Mouse (Mus musculus) lung, embryonic 15.5 days (tissue): Measurements from ENCODE around the gene Tbl1x. TPM values are rescaled to one million over a fixed set of nuclear protein-coding genes. Genes with fewer than 3 reads are reported as not detected.
"Not testable (repeated sequence)": the region's sequence is repeated elsewhere in the genome, so short reads cannot be mapped to it uniquely, and the experiment has no call there.

Experiments
- ATAC-seq: fragments of 200-750 bp; cut with Nextera tagmentation; 2 replicates; pipeline ENCODE4 v1.8.0; 2017; ENCODE audit warnings: moderate number of reproducible peaks, borderline replicate concordance; ENCODE audit not compliant: low FRiP score, low TSS enrichment; ENCODE audit errors: extremely low read depth
- H3K27ac ChIP-seq: fragments of 300-500 bp; sonication (generic); 2 replicates; pipeline ENCODE4 v1.5.1; 2015; ENCODE audit warnings: moderate library complexity, mild to moderate bottlenecking, inconsistent platforms
- H3K27me3 ChIP-seq: fragments of 300-500 bp; sonication (generic); 2 replicates; pipeline ENCODE4 v1.6.1; 2015; ENCODE audit warnings: inconsistent platforms
- H3K36me3 ChIP-seq: fragments of 300-500 bp; sonication (generic); 2 replicates; pipeline ENCODE4 v1.6.1; 2015; ENCODE audit warnings: inconsistent platforms
- H3K4me1 ChIP-seq: fragments of 300-500 bp; sonication (generic); 2 replicates; pipeline ENCODE4 v1.6.1; 2015; ENCODE audit warnings: inconsistent platforms
- H3K4me2 ChIP-seq: fragments of 300-500 bp; sonication (generic); 2 replicates; pipeline ENCODE4 v1.6.1; 2015; ENCODE audit warnings: inconsistent platforms, mild to moderate bottlenecking, moderate library complexity
- H3K4me3 ChIP-seq: fragments of 300-500 bp; sonication (generic); 2 replicates; pipeline ENCODE4 v1.5.1; 2015; ENCODE audit warnings: mild to moderate bottlenecking, inconsistent platforms
- H3K9ac ChIP-seq: fragments of 300-500 bp; sonication (generic); 2 replicates; pipeline ENCODE4 v1.6.1; 2015; ENCODE audit warnings: inconsistent platforms
- H3K9me3 ChIP-seq: fragments of 300-500 bp; sonication (generic); 2 replicates; pipeline ENCODE4 v1.6.1; 2016; ENCODE audit warnings: inconsistent platforms
- WGBS: fragments of 180-500 bp; shearing (Covaris S2); methylation state at CpG from one replicate; pipeline ENCODE4 v1.1.7; 2015; 5-methylcytosine and 5-hydroxymethylcytosine counted together
- polyA plus RNA-seq: library from polyadenylated mRNA; unstranded; fragments of >200 nt; fragmentation: Nextera tagmentation; extraction: Ambion mirVana; gene quantifications from 2 replicates; pipeline ENCODE4 v1.2.1, GENCODE M21; 2015

Gene Tbl1x
- polyA plus RNA-seq, 1 experiment from 2014 or later: 72.4 TPM

DNA sequence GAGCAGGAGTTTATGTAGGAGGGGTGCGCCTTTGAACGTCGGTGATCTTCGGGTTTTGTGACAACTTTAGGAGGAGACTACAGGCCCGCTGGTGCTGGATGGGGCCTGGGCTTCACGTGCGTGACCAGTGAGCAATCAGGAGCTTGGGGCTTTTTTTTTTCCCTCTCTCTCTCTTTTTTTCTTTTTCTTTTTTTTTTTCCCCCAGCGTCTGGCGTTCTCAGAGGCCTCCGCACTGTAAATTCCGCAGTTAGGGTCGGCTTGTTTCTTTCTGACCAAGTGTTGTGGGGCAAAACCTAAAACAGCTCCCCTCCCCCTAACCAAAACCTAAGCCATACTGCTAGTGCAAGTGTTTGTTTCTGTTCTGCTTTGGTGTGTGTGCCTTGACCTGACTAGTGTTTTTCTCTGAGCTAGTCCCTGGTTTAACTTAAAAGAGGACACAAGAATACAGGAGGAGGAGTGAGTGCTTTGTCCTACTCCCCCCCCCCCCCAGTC, 1.2 kb downstream of the Tbl1x start:
- Histone ChIP-seq H3K27me3 (no peaks in the 10 kb centered on the region), H3K4me2 (peak overlapping the region; percentile 56), H3K4me3 (peak overlapping the region; percentile 65), H3K27ac (peak overlapping the region; percentile 97), H3K36me3 (no peaks in the 10 kb centered on the region), H3K9ac (peak overlapping the region; percentile 75), H3K4me1 (peaks cover 14% of the 10 kb centered on the region), H3K9me3 (no peaks in the 10 kb centered on the region)
- ATAC-seq: no peak
- WGBS: 12% methylated on average over 12 of the region's 12 CpGs

DNA sequence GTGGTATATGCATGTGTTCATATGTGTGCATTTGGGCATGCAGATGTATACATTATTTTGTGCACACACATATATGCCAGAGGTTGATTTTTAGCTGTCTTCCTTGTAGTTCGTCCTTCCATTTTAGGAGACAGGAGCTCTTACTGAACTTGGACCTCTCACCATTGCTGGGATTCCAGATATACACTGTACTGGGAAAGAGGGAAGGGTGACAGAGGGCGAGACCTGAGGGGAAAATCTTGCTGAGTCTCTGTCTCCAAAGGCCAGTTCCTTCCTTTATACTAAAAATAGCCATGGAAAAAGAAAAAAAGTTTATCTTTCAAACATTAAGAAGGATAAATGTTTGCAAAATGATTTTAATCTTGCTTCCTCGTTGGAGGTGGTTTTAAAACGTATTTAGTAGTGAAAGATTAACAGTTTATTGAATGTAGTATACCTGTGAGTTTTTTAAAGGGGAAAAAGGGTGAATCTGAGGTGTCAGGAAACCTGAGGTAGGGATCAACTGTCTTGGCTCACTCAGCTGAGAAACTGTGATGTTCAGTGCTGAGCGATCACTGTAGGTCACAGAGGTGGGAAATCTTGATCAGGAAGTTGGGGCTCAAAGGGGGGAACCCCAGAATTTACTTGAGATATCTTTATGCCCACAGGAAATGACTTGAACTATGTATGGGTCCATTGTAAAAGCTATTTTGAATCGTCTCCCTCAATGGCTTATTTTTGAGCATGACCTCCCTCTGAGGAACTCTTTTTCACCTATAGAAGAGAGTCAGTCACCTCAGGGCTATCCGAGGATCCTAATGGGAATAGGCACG, 6.7 kb downstream of the Tbl1x start:
- Histone ChIP-seq H3K9ac (no peak overlapping the region), H3K4me1 (peaks cover 7% of the 10 kb centered on the region; the same call in 1 of the 2 replicates), H3K27ac (no peak overlapping the region), H3K4me2 (no peak overlapping the region), H3K27me3 (no peaks in the 10 kb centered on the region), H3K4me3 (no peak overlapping the region), H3K36me3 (no peaks in the 10 kb centered on the region), H3K9me3 (no peaks in the 10 kb centered on the region)
- 28% methylated on average over 8 of the region's 8 CpGs for WGBS
- no peak for ATAC-seq

DNA sequence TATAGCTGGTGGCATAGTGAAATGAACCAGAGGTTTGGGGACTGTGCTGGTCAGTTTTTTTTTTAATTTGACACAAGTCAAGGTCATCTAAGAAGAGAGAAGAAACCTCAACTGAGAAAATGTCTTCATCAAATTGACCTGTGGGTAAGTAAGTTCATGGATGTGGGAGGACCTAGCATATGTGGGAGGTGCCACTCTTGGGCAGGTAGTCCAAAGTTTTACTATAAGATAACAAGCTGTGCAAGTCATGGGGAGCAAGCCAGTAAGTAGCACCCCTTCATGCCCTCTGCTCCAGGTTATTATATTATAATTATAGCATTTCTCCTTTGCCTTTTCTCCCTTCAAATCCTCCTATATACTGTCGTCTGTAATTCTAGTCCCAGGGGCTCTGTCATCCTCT, 8.1 kb downstream of the Tbl1x start:
- ATAC-seq: no peak
- peaks cover 13% of the 10 kb centered on the region; the same call in 1 of the 2 replicates for H3K4me1 ChIP-seq
- 67% methylated on average over 1 of the region's 1 CpGs for WGBS

DNA sequence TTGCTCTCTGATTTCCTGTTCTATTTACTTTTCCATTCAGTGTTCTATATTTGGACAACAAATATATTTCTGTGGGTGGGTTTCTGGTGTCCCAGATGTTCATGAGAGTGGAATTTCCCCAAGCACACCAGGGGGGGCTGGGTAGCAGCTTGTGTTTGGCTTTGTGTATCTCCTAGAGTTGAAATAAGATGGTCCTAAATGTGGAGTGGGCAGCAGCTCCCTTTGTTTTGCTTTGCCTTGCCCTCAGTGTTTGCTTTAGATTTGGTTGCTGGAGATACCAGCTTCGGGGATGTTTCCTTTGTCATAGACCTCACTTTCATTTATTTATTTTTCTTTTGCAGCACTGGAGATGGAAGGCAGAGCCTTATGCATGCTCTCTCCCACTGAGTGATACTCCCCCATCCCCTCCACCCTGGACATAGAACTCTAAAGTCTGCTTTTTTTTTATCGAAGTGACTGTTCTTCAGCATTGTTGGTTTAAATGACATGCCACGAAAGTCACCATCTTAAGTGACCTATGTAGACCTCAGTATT, 12.1 kb downstream of the Tbl1x start:
- ATAC-seq: no peak
- Histone ChIP-seq H3K9ac (no peak overlapping the region), H3K9me3 (no peaks in the 10 kb centered on the region), H3K4me2 (no peak overlapping the region), H3K4me3 (no peak overlapping the region), H3K27me3 (no peaks in the 10 kb centered on the region), H3K36me3 (no peaks in the 10 kb centered on the region), H3K27ac (no peak overlapping the region), H3K4me1 (peaks cover 8% of the 10 kb centered on the region; the same call in 1 of the 2 replicates)
- WGBS: 30% methylated on average over 3 of the region's 3 CpGs

More for the DNA sequence above, 8.1 kb downstream of the Tbl1x start:
- no peak overlapping the region for H3K4me2 ChIP-seq
- H3K9me3 ChIP-seq: no peaks in the 10 kb centered on the region
- no peaks in the 10 kb centered on the region for H3K27me3 ChIP-seq
- H3K36me3 ChIP-seq: no peaks in the 10 kb centered on the region
- H3K27ac ChIP-seq: no peak overlapping the region
- no peak overlapping the region for H3K4me3 ChIP-seq
- no peak overlapping the region for H3K9ac ChIP-seq

DNA sequence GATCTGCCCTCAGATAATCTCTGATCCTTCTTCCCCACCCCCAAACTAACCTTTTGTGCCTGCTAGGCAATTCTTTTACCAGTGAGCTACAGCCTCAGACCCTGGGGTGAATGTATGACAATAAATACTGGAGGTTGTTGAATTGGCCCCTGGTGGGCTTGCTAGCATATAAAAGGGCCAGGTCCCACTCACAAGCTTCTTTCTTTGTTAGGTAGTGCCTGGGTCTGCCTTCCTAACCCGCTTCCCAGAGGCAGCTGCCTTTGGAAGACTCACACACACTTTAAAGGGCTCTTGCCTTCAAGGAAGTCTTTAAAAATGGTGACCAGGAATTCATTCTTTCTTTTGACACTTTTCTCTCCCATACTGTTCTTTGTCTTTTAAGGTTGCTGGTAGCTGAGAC, 14.4 kb downstream of the Tbl1x start:
- H3K4me2 ChIP-seq: no peak overlapping the region
- H3K9me3 ChIP-seq: no peaks in the 10 kb centered on the region
- H3K27me3 ChIP-seq: no peaks in the 10 kb centered on the region
- WGBS: 60% methylated on average over 1 of the region's 1 CpGs
- H3K36me3 ChIP-seq: no peaks in the 10 kb centered on the region
- no peak overlapping the region for H3K4me3 ChIP-seq
- peaks cover 8% of the 10 kb centered on the region; the same call in 1 of the 2 replicates for H3K4me1 ChIP-seq
- H3K27ac ChIP-seq: no peak overlapping the region
- H3K9ac ChIP-seq: no peak overlapping the region
- ATAC-seq: no peak

DNA sequence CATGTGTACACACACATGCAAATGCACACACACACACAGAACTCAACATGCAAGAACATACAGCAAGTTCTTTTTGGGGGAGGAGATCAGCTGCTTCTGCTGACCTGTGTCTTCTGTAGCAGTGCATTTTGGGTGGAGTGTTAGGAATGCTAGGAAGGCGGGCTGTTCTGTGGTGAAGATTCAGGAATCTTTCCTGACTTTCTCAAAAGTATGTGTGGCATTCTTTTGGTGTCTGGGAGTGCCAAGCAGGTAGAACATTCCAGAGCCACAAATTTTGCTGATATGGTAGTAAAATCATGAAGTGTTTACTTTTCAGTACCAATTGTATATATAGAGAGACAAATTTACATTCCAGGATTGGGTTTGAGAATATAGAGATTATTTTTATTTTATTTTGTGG, 17.6 kb downstream of the Tbl1x start:
- Histone ChIP-seq H3K9me3 (no peaks in the 10 kb centered on the region), H3K4me3 (no peak overlapping the region), H3K4me1 (no peaks in the 10 kb centered on the region), H3K36me3 (no peaks in the 10 kb centered on the region), H3K27me3 (no peaks in the 10 kb centered on the region), H3K9ac (no peak overlapping the region), H3K4me2 (no peak overlapping the region), H3K27ac (no peak overlapping the region)
- no peak for ATAC-seq
- WGBS: 50% methylated on average over 1 of the region's 1 CpGs

DNA sequence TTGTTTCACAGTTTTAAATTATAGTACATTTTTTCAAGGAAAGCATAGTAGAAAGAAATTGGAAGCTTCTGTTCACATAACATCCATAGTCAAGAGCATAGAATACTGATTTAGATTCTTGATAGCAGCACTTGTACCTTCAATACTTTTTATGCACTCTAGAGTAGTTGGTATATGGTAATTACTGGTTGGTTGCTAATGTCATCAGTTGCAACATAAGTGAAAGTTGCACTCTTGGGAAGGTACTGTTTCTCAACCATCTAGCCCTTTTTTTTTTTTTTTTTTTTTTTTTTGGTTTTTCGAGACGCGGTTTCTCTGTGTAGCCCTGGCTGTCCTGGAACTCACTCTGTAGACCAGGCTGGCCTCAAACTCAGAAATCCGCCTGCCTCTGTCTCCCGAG, 20.2 kb downstream of the Tbl1x start:
- no peaks in the 10 kb centered on the region for H3K27me3 ChIP-seq
- H3K9me3 ChIP-seq: no peaks in the 10 kb centered on the region
- no peaks in the 10 kb centered on the region for H3K4me1 ChIP-seq
- H3K9ac ChIP-seq: no peak overlapping the region
- H3K36me3 ChIP-seq: no peaks in the 10 kb centered on the region
- 80% methylated on average over 5 of the region's 5 CpGs for WGBS
- no peak overlapping the region for H3K4me3 ChIP-seq
- no peak for ATAC-seq
- H3K4me2 ChIP-seq: no peak overlapping the region
- H3K27ac ChIP-seq: no peak overlapping the region

DNA sequence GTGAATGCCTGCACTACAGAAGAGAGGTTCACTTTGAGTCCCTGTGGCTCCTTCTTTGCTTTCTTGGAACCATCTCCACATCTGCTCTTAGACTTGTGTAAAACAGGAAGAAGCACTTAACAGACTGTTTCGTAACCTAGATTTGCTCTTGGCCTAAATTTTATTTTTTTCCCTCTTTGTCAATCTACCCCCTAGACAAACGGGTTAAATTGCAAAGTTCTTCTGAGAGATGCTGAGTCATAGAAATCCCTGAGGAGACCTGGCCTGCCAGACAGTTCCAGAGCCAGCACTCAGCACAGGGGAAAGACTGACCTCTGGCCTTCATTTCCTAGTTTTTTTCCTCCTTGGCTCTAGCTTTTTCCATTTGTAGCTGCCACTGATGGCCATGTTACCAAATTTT, 23.1 kb downstream of the Tbl1x start:
- no peaks in the 10 kb centered on the region for H3K9me3 ChIP-seq
- no peaks in the 10 kb centered on the region for H3K36me3 ChIP-seq
- no peaks in the 10 kb centered on the region for H3K4me1 ChIP-seq
- H3K27me3 ChIP-seq: no peaks in the 10 kb centered on the region
- H3K4me3 ChIP-seq: no peak overlapping the region
- 59% methylated on average over 2 of the region's 2 CpGs for WGBS
- no peak overlapping the region for H3K27ac ChIP-seq
- H3K9ac ChIP-seq: no peak overlapping the region
- no peak for ATAC-seq
- H3K4me2 ChIP-seq: no peak overlapping the region

DNA sequence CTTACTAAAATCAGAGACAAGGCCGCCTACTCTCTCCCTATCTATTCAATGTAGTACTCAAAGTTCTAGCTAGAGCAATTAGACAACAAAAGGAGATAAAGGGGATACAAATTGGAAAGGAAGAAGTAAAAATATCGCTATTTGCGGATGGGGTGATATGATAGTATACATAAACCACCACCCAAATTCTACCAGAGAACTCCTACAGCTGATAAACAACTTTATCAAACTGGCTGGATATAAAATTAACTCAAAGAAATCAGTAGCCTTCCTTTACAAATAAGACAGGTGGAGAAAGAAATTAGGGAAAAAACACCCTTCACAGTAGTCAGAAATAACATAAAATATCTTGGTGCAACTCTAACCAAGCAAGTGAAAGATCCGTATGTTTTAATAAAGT, 29.0 kb downstream of the Tbl1x start:
- H3K9ac ChIP-seq, H3K4me1 ChIP-seq, H3K4me3 ChIP-seq, H3K4me2 ChIP-seq, H3K27me3 ChIP-seq, H3K9me3 ChIP-seq, ATAC-seq, H3K36me3 ChIP-seq, H3K27ac ChIP-seq: not testable (repeated sequence)
- whole genome bisulfite sequencing: 77% methylated on average over 4 of the region's 4 CpGs

DNA sequence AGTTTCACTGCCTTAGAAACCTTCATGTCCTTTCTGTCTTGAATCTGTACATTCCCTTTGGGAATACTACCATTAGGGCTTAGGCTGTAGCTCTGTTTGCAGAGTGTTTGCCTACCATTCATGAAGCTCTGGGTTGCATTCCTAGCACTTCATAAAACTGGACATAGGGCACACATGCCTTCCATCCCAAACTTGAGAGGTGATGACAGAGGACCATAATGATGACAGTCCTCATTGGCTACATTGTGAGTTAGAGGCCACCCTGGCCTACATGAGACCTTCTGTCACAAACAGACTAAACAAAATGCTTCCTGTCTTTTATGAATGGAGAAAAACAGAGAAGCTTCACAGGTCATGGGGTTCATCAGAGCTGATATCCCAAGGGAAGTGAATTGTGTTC, 33.2 kb downstream of the Tbl1x start:
- peak; percentile 46; the same call in 1 of the 2 replicates for ATAC-seq
- Histone ChIP-seq H3K4me1 (0 out of 2 replicates have a peak, but pooled peaks cover 4% of the 10 kb centered on the region), H3K4me2 (no peak overlapping the region), H3K9me3 (no peaks in the 10 kb centered on the region), H3K4me3 (no peak overlapping the region), H3K9ac (no peak overlapping the region), H3K27me3 (no peaks in the 10 kb centered on the region), H3K36me3 (no peaks in the 10 kb centered on the region), H3K27ac (no peak overlapping the region)

DNA sequence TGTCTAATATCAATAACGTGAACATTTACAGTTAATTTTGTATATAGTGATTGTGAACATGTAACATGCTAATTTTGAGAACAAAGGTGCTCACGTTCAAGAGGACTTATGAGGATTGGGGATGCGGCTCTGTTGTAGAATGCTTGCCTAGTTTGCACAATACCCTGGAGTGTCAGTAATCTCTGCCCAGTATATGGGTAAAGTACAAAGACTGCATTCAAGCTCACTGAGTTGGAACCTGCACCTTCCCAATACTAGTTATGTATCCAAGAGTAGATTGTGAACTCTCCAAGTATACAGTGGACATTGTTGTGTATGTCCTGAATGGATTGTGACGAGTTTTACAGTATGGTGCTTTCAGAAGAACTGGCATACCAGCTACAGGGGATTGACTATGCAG, 33.7 kb downstream of the Tbl1x start:
- H3K4me1 ChIP-seq: 0 out of 2 replicates have a peak, but pooled peaks cover 4% of the 10 kb centered on the region
- H3K27me3 ChIP-seq: no peaks in the 10 kb centered on the region
- H3K9me3 ChIP-seq: no peaks in the 10 kb centered on the region
- no peak overlapping the region for H3K4me2 ChIP-seq
- 60% methylated on average over 4 of the region's 4 CpGs for WGBS
- no peak overlapping the region for H3K9ac ChIP-seq
- ATAC-seq: no peak
- H3K36me3 ChIP-seq: no peaks in the 10 kb centered on the region
- H3K4me3 ChIP-seq: no peak overlapping the region
- no peak overlapping the region for H3K27ac ChIP-seq

DNA sequence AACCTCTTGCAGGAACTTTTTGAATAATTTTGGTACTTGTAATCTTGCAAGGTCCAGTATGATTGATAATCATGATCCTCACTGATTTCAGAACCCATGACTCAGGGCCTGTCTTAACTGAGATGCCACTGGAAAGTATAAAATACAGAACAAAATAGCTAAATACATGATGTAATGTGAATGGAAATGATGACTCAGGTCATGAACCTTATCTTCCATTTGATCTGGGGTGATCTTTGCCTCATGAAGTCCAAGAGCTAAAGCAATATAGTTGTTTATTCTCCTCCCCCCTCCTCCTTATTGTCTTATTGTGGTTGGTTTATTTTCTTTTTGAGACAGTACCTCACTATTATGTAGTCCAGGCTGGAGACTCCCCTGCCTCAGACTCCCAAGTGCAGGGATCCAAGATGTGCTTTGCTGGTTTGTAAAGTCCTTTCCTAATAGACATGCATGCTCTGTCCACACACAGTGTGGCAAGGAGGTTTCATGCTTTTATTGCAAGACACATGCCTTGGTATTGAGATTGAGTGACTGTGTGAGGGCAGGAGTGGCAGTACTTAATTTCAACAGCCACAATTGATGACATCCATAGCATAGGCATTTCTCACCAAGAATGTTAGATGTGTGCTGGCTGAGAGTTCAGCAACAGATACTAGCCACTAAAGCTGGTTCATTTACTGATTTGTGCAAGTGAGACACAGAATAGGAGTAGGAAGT, 34.7 kb downstream of the Tbl1x start:
- H3K4me3 ChIP-seq: no peak overlapping the region
- 0 out of 2 replicates have a peak, but pooled peaks cover 4% of the 10 kb centered on the region for H3K4me1 ChIP-seq
- H3K36me3 ChIP-seq: no peaks in the 10 kb centered on the region
- H3K9me3 ChIP-seq: no peaks in the 10 kb centered on the region
- no peak for ATAC-seq
- no peak overlapping the region for H3K9ac ChIP-seq
- no peak overlapping the region for H3K27ac ChIP-seq
- no peaks in the 10 kb centered on the region for H3K27me3 ChIP-seq
- no peak overlapping the region for H3K4me2 ChIP-seq
